Mouse (Mus musculus) kidney, postnatal 0 days (tissue): ENCODE data around the gene Stra8. TPM values are rescaled to one million over a fixed set of nuclear protein-coding genes. Genes with fewer than 3 reads are reported as not detected.
A peak's percentile ranks its signal among the peaks of the same experiment; 100 is the strongest.

Experiments
- ATAC-seq: fragments of 200-750 bp; cut with Nextera tagmentation; replicated peaks from 2 replicates; pipeline ENCODE4 v1.8.0; 2017; ENCODE audit warnings: low read depth, moderate number of reproducible peaks, moderate TSS enrichment, moderate library complexity; ENCODE audit not compliant: low FRiP score
- DNase-seq: peaks from one replicate; pipeline ENCODE4 v3.0.0-alpha.2; 2016; ENCODE audit warnings: low spot score
- H3K27ac ChIP-seq: fragments of 300-500 bp; sonication (generic); 2 replicates; pipeline ENCODE4 v1.5.1; 2014; ENCODE audit warnings: mild to moderate bottlenecking
- H3K27me3 ChIP-seq: fragments of 300-500 bp; sonication (generic); 2 replicates; pipeline ENCODE4 v1.6.1; 2014; ENCODE audit warnings: low read length, mixed read lengths; ENCODE audit not compliant: insufficient read depth
- H3K36me3 ChIP-seq: fragments of 300-500 bp; sonication (generic); 2 replicates; pipeline ENCODE4 v1.6.1; 2014; ENCODE audit warnings: low read length, mixed read lengths; ENCODE audit not compliant: insufficient read depth
- H3K4me1 ChIP-seq: fragments of 300-500 bp; sonication (generic); replicated peaks from 2 replicates; pipeline ENCODE4 v1.6.1; 2014; ENCODE audit warnings: antibody characterized with exemption, low read length, mixed read lengths; ENCODE audit not compliant: insufficient read depth
- H3K4me2 ChIP-seq: fragments of 300-500 bp; sonication (generic); 2 replicates; pipeline ENCODE4 v1.6.1; 2014; ENCODE audit warnings: mild to moderate bottlenecking, low read length, moderate library complexity, mixed read lengths
- H3K4me3 ChIP-seq: fragments of 300-500 bp; sonication (generic); replicated peaks from 2 replicates; pipeline ENCODE4 v1.5.1; 2014; ENCODE audit warnings: low read depth, low read length
- H3K9ac ChIP-seq: fragments of 300-500 bp; sonication (generic); 2 replicates; pipeline ENCODE4 v1.6.1; 2014; ENCODE audit warnings: low read depth, low read length
- H3K9me3 ChIP-seq: fragments of 300-500 bp; sonication (generic); replicated peaks from 2 replicates; pipeline ENCODE4 v1.6.1; 2016; ENCODE audit warnings: low read length, inconsistent platforms, mixed read lengths
- CTCF ChIP-seq: IDR thresholded peaks from 2 replicates; pipeline ENCODE4 v1.5.1; 2016; ENCODE audit warnings: antibody characterized with exemption, low read depth, mild to moderate bottlenecking, moderate library complexity
- WGBS: fragments of 180-500 bp; shearing (Covaris S2); extraction: QIAGEN DNeasy Blood & Tissue Kit; methylation state at CpG from one replicate; pipeline ENCODE4 v1.1.7; 2014; 5-methylcytosine and 5-hydroxymethylcytosine counted together
- polyA plus RNA-seq: library from polyadenylated mRNA; unstranded; fragments of >200 nt; fragmentation: Nextera tagmentation; extraction: Ambion mirVana; gene quantifications from 2 replicates; pipeline ENCODE4 v1.2.1, GENCODE M21; 2015

The Stra8 gene
- not detected in 2 replicates for polyA plus RNA-seq

DNA sequence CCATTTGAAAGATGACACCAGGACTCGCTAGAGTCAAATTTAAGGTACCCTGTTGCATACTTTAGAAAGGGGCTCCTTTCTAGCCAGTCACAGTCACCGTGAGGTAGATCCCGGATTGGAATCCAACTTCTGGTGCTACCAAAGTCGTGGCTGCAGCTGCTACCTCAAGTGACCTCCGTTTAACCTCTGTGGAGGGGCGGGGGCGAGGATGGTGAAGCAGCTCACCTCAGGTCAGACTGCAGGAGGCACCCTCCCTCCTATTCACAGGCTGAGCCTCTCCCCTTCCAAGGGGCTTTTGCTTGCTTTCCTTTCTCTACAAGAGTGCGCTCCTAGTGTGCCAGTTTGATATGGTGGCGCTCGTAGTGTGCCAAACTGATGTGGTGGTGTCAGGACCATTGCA, at the start of gene Stra8:
Stra8 (plus strand) TSS at position 208 of the 400 bp plus-strand sequence.
- TF ChIP-seq CTCF: no peak
- 55% methylated on average over 10 of the region's 10 CpGs for WGBS
- no peak within 1 kb of the TSS for H3K4me2 ChIP-seq

DNA sequence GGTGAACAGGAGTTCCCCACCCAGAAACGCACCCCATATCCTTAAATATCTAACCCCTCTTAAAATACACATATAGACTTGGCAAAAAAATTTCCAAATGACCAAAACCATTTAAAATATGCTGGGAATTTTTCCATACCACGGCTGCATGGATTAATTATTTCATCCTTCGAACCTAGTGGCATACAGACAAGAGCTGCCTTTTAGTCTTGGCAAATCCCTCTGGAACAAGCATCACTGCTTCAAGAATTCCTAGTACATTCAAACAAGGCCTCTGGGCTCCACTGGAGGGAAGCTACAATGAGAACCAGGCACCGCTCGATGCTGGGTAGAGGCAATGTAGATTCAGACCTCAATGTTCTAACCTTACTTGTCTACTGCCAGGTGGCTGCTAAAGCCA, 49.2 kb upstream of the Stra8 start:
- Histone ChIP-seq H3K4me2 (no peak overlapping the region), H3K9me3 (no peaks in the 10 kb centered on the region), H3K4me1 (no peaks in the 10 kb centered on the region), H3K9ac (no peak overlapping the region), H3K27me3 (no peaks in the 10 kb centered on the region), H3K27ac (no peak overlapping the region), H3K4me3 (no peak overlapping the region), H3K36me3 (no peaks in the 10 kb centered on the region)
- 70% methylated on average over 5 of the region's 5 CpGs for WGBS
- TF ChIP-seq CTCF: no peak
- DNase-seq (no peak), ATAC-seq (no peak)

More for the DNA sequence above, at the start of gene Stra8:
- no peak for ATAC-seq
- Histone ChIP-seq H3K9me3 (no peaks in the 10 kb centered on the region), H3K9ac (no peak within 1 kb of the TSS), H3K27me3 (no peaks in the 10 kb centered on the region), H3K27ac (no peak within 1 kb of the TSS), H3K4me3 (no peak within 1 kb of the TSS), H3K36me3 (no peaks in the 10 kb centered on the region), H3K4me1 (no peaks in the 10 kb centered on the region)
- no peak for DNase-seq

DNA sequence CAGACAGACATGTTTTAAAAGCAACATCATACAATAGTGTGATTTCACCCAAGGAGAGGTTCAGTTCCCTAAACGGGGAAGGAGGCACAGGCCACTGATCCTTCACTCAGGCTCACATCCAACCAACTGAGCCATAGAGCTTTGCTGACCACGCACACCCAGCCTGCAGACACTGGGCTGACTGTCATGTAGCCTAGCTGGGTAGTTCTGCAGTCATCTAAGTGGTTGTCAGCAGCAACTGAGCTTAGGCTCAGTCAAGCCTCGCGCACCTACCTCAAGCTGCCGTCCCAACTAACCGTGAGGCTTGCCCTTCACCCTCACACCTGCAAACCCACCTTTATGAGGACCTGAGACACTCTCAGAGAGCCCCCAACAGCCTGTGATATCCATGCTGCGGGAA, 48.0 kb upstream of the Stra8 start:
- WGBS: 86% methylated on average over 7 of the region's 7 CpGs
- Histone ChIP-seq H3K9ac (no peak overlapping the region), H3K9me3 (no peaks in the 10 kb centered on the region), H3K27me3 (no peaks in the 10 kb centered on the region), H3K4me1 (0 out of 2 replicates have a peak, but pooled peaks cover 4% of the 10 kb centered on the region), H3K36me3 (no peaks in the 10 kb centered on the region), H3K4me3 (no peak overlapping the region), H3K4me2 (no peak overlapping the region), H3K27ac (no peak overlapping the region)
- TF ChIP-seq CTCF: no peak
- no peak for DNase-seq
- ATAC-seq: no peak

DNA sequence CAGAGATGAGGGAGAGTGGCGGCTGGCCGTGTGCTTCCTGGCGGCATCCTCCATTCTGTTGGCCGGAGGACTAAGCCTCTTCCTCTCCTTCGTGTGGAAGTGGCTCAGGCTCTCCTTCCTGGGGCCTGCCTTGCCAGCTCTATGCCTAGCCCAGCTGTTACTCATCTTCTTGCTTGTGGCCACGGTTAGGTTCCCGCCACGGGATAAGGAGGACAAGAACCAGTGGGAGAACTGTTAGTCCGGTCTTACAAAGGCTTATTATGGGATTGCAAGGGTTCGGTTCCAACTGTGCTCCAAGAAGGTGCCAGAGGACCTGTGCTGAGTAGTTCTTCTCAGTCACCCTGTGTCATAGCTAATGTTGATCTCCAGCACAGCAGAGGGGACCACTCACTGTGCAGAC, 47.1 kb upstream of the Stra8 start:
- 81% methylated on average over 10 of the region's 10 CpGs for WGBS
- TF ChIP-seq CTCF: no peak
- no peak for DNase-seq
- no peak overlapping the region for H3K9ac ChIP-seq
- H3K4me3 ChIP-seq: no peak overlapping the region
- no peak overlapping the region for H3K4me2 ChIP-seq
- ATAC-seq: no peak
- H3K27me3 ChIP-seq: no peaks in the 10 kb centered on the region
- H3K27ac ChIP-seq: no peak overlapping the region
- no peaks in the 10 kb centered on the region for H3K36me3 ChIP-seq
- peaks cover 8% of the 10 kb centered on the region; the same call in 1 of the 2 replicates for H3K4me1 ChIP-seq
- H3K9me3 ChIP-seq: no peaks in the 10 kb centered on the region

DNA sequence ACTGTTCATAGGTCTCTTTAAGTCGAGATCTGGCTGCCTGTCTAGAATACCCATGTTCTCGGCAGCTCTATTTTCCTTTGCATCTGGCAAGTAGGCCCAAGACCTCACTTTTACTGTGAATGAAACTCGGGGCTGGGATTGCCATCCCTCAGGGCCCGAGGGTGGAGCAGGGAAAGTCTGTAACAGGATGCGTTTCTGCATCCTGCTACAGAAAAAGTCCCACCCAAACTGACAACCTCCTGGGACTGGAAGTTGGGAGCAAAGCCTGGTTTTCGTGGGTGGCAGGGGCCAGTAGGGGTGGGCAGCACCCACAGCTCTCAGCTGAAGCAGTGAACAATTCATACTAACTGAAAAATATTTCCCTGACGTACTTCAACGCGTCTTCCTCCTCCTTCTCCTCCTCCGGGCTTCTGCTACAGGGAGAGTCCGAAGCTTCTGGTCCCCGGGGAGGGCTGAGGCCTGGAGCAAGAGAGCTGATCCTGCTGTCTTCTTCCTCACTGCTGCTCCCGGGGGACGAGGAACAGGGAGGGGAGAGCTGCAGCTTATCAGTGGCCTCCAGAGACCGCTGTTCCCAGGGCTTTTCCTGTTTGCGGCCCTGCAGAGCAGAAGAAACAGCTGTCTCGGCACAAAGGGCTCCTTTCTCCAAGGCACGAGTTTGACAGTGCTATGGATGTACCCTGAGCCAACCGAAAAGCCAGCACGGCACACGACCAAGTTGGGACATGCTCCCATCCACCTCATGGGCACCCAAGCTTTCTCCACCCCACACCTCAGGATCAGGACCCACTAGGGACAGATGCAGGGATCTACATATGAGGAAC, 45.7 kb upstream of the Stra8 start:
- Histone ChIP-seq H3K4me2 (no peak overlapping the region; the same call in 1 of the 2 replicates), H3K4me1 (peaks cover 14% of the 10 kb centered on the region), H3K9ac (0 out of 2 replicates have a peak overlapping the region, but pooled peaks have one; percentile 18), H3K27me3 (no peaks in the 10 kb centered on the region), H3K9me3 (no peaks in the 10 kb centered on the region), H3K36me3 (no peaks in the 10 kb centered on the region), H3K27ac (peak overlapping the region; percentile 82), H3K4me3 (no peak overlapping the region)
- DNase-seq (peak; percentile 85), ATAC-seq (no peak)
- peak; percentile 46; the same call in 1 of the 2 replicates for TF ChIP-seq CTCF
- 51% methylated on average over 21 of the region's 21 CpGs for WGBS

DNA sequence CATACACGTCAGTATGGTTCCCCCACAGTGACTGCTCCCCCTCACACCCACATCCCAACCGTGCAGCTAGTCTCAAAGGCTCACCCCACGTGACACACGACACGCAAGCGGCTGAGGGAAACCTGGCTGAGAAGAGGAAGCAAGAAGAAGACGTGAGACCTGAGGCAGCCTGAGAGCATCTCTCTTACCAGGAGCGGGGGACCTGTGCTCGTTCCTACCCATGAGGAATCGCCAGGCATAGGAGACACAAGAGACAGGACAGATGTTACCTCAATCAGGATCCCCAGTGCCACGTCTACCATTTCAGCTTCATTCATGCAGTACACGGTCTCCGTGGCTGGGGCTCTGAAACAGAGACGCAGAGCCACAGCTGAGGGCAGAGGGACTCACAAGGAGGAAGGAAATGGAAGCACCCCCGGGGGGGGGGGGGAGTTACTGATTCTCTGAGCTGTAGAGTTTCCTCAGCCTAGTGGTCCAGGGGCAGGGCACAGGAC, 44.6 kb upstream of the Stra8 start:
- Histone ChIP-seq H3K9me3 (no peaks in the 10 kb centered on the region), H3K4me1 (peaks cover 14% of the 10 kb centered on the region), H3K27ac (peak overlapping the region; percentile 82), H3K9ac (no peak overlapping the region), H3K4me3 (no peak overlapping the region), H3K4me2 (peak overlapping the region; percentile 15; the same call in 1 of the 2 replicates), H3K27me3 (no peaks in the 10 kb centered on the region), H3K36me3 (no peaks in the 10 kb centered on the region)
- 74% methylated on average over 15 of the region's 15 CpGs for WGBS
- TF ChIP-seq CTCF: no peak
- ATAC-seq (no peak), DNase-seq (no peak)
